Mouse (Mus musculus) central nervous system, embryonic 14 days (tissue): ENCODE results near the gene Sfi1. TPM values are rescaled to one million over a fixed set of nuclear protein-coding genes. Genes with fewer than 3 reads are reported as not detected.

Source experiments
- polyA plus RNA-seq: library from polyadenylated mRNA; depleted of rRNA; stranded (reverse); fragments of >200 nt; gene quantifications from 2 replicates; pipeline ENCODE4 v1.2.3, GENCODE M21; 2012; rRNA removed

Gene Sfi1
- 27.4 and 28.3 TPM in 2 replicates for polyA plus RNA-seq

GRCm38 (mm10) chr11:3193363-3193762 lies at the start of gene Sfi1:
Gene Sfi1 (minus strand): TSS chr11:3193463.

GRCm38 (mm10) chr11:3202231-3202701 lies 9.0 kb upstream of the Sfi1 start, which contains the start of gene Eif4enif1:
Gene Eif4enif1 (plus strand): TSS chr11:3202392.

Other genes with a start within 250 kb of the Sfi1 start
- gene Eif4enif1, start 8.9 kb upstream of the Sfi1 start, polyA plus RNA-seq: 81.5 and 81.7 TPM in 2 replicates
- 89.0 and 97.8 TPM in 2 replicates for gene Drg1, start 73.0 kb upstream of the Sfi1 start, polyA plus RNA-seq
- gene Patz1, start 95.4 kb upstream of the Sfi1 start, polyA plus RNA-seq: 76.4 and 94.9 TPM in 2 replicates
- gene Pik3ip1, start 136.9 kb upstream of the Sfi1 start, polyA plus RNA-seq: 20.1 and 23.3 TPM in 2 replicates
- gene Limk2, start 215.7 kb upstream of the Sfi1 start, polyA plus RNA-seq: 165 and 178 TPM in 2 replicates